Mouse (Mus musculus) layer of hippocampus, adult 18-20 months (tissue): Measurements from ENCODE around the gene Bbx. TPM values are rescaled to one million over a fixed set of nuclear protein-coding genes. Genes with fewer than 3 reads are reported as not detected.

ENCODE experiments used
- DNase-seq, 2 experiments: peaks; one replicate each; pipeline ENCODE4 v3.0.0; 2022; ENCODE audit warnings: low spot score in 2 of 2
- total RNA-seq, 2 experiments: library from RNA; stranded (reverse); gene quantifications; 2 replicates each; pipeline ENCODE4 v1.2.3; 2021

The Bbx gene
- total RNA-seq, 2 experiments from 2014 or later, result 28.0 to 30.0 TPM

GRCm38 (mm10) chr16:50170812-50171211 is 261.4 kb downstream of the Bbx start:
- DNase-seq, result no peak

- no peak for DNase-seq
Measured at GRCm38 (mm10) chr16:50167983-50168299, 264.2 kb downstream of the Bbx start.

GRCm38 (mm10) chr16:50167231-50167982 is 264.8 kb downstream of the Bbx start:
- no peak for DNase-seq

- no peak for DNase-seq
Measured at GRCm38 (mm10) chr16:50160418-50161271, 271.5 kb downstream of the Bbx start.

- no peak for DNase-seq
Measured at GRCm38 (mm10) chr16:50158546-50158945, 273.6 kb downstream of the Bbx start.

GRCm38 (mm10) chr16:50149606-50150005 is 282.6 kb downstream of the Bbx start:
- no peak for DNase-seq

- DNase-seq, result peak; percentile 22 to 36
Measured at GRCm38 (mm10) chr16:50147900-50148299, 284.3 kb downstream of the Bbx start.

Other genes starting within 250 kb of the Bbx start
- not detected for gene Ccdc54, start 158.8 kb upstream of the Bbx start, total RNA-seq